Mouse (Mus musculus): ENCODE results near the gene Mrpl53.
A peak's percentile ranks its signal among the peaks of the same experiment; 100 is the strongest.

The Mrpl53 gene

DNA sequence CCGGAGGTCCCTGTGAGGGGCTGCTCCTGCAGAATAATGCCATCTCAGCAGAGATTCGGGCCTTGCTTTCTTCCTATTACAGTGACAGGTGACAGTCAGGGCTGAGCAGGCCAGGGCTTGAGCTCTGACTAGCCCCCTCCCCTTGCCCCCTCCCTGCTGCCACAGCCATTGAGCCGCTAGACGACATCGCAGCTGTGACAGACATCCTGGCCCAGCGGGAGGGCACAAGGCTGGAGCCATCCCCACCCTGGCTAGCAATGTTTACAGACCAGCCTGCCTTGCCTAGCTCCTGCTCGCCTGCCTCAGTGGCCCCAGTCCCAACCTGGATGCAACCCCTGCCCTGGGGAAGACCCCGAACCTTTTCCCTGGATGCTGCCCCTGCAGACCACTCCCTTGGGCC, 42.9 kb downstream of the Mrpl53 start:
- DNase-seq (ENCODE audit: low spot score), result peak; percentile 33

DNA sequence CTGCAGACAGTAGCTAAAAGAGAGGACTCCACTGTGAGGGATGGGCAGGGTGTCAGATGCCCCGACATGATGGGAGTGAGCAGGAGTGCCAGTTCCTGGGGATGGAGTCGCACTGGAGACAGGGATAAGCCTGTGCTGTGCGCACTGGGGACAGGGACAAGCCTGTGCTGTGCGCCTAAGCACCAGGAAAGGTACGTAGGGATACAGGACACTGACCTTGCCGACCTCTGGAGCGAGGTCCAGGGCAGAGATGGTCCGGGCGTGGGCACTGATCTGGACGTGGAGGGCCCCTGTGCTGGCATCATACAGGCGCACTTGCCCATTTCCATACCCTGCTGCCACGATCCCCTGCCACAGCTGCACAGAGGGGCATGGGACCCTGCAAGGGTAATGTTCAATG, 44.2 kb downstream of the Mrpl53 start:
- DNase-seq (ENCODE audit: low spot score), result no peak

DNA sequence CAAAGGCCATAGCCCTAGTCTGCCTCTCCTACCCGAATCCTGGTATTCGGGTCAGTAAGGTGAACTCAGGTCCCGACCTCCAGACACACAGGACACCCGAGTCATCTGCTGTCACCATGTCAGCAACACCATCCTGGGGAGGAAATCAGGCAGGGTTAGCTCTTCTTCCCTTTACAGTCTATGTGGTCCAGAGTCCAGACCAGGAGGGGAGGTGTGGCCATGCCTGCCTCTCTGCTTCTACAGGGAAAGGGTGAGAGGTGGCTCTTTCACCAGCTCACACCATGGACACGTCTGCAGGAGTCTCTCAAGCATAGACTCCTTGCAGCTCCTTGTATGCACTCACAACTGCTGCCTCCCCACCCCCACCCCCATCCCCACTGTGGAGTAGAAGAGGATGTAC, 44.6 kb downstream of the Mrpl53 start:
- no peak for DNase-seq (ENCODE audit: low spot score)

- no peak for DNase-seq (ENCODE audit: low spot score)
Measured at GRCm38 (mm10) chr6:83155552-83156238, 46.9 kb downstream of the Mrpl53 start.

- DNase-seq (ENCODE audit: low spot score), result peak; percentile 93
Measured at GRCm38 (mm10) chr6:83156259-83156684, 47.4 kb downstream of the Mrpl53 start, which contains the start of the genes Wdr54 and 1700003E16Rik. Wdr54 (minus strand) TSS chr6:83156397. 1700003E16Rik (plus strand) TSS chr6:83156404.

- peak; percentile 82 for DNase-seq (ENCODE audit: low spot score)
Measured at GRCm38 (mm10) chr6:83159456-83159855, 50.6 kb downstream of the Mrpl53 start.
